Mouse (Mus musculus): ENCODE measurements around the gene Zfp979. TPM values are rescaled to one million over a fixed set of nuclear protein-coding genes. Genes with fewer than 3 reads are reported as not detected.

Zfp979 gene
- 0.17 TPM for polyA plus RNA-seq (2017; shearing (Covaris generic))

GRCm38 (mm10) chr4:147642413-147642812, at the start of gene Zfp979:
Gene Zfp979 (minus strand): TSS chr4:147642513.

Other genes starting within 250 kb of the Zfp979 start
- gene Zfp982, start 150.1 kb downstream of the Zfp979 start, polyA plus RNA-seq (2017; shearing (Covaris generic)): 0.49 TPM
- 0.26 TPM for gene Gm16503, start 102.3 kb downstream of the Zfp979 start, polyA plus RNA-seq (2017; shearing (Covaris generic))
- gene Zfp985, start 89.2 kb downstream of the Zfp979 start, polyA plus RNA-seq (2017; shearing (Covaris generic)): 1.4 TPM
- not detected for gene Zfp534, start 60.0 kb upstream of the Zfp979 start, polyA plus RNA-seq (2017; shearing (Covaris generic))
- 32.5 TPM for gene Zfp984, start 167.3 kb upstream of the Zfp979 start, polyA plus RNA-seq (2017; shearing (Covaris generic))
- 6.3 TPM for gene Zfp933, start 205.9 kb upstream of the Zfp979 start, polyA plus RNA-seq (2017; shearing (Covaris generic))
- gene Miip, start 226.3 kb upstream of the Zfp979 start, polyA plus RNA-seq (2017; shearing (Covaris generic)): 128 TPM
- gene Fv1, start 226.5 kb upstream of the Zfp979 start, polyA plus RNA-seq (2017; shearing (Covaris generic)): 5.6 TPM

Measured in inflammation-experienced regulatory T-cells, adult 16 weeks (primary cell).